Mouse (Mus musculus) kidney, adult 2 months (tissue): ENCODE measurements around the gene Smad6.

Experiments used
- CTCF ChIP-seq: fragments of 200-500 bp; conservative IDR thresholded peaks from 2 replicates; pipeline ENCODE4 v1.5.1; 2011; ENCODE audit warnings: low read depth, mild to moderate bottlenecking, control low read depth, low read length, moderate library complexity, mixed read lengths; ENCODE audit not compliant: insufficient read depth, insufficient read length
- POLR2A ChIP-seq: fragments of 200-500 bp; IDR thresholded peaks from one replicate; pipeline ENCODE4 v1.6.1; 2011; ENCODE audit warnings: low read depth, low read length, control low read depth

DNA sequence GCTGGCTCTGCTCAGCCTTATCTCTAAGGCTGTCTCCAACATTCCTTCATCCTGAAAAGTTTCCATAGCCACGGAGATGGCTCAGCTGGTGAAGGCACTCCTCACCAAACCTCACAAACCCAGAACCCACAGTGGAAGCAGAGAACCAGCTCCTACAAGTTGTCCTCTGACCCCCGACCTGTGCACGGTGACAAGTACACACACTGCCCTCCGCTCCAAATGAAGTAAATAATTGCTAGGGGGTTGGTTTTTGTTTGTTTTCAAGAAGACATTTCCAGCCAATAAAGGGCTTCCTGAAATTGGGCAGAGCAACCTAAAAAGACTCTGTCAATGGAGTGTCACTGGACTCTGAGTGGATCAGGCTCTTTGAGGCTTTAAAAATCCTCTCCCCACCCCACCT lies 31.9 kb upstream of the Smad6 start:
- TF ChIP-seq CTCF (no peak), POLR2A (no peak)
